Mouse (Mus musculus): ENCODE results near the gene Ak2. TPM values are rescaled to one million over a fixed set of nuclear protein-coding genes. Genes with fewer than 3 reads are reported as not detected.

Ak2 gene
- polyA plus RNA-seq, 1 experiment from 2014 or later, result 119 TPM

- no peak for ATAC-seq (ENCODE audit: low FRiP score)
- 81% methylated on average over 12 of the region's 12 CpGs for WGBS
- Histone ChIP-seq H3K36me3 (ENCODE audit: control insufficient read depth, insufficient read depth, low read length) (no peaks in the 10 kb centered on the region), H3K9me3 (ENCODE audit: control insufficient read depth, low read length) (no peaks in the 10 kb centered on the region), H3K4me1 (replicated peaks; ENCODE audit: control insufficient read depth, insufficient read depth, low read length) (no peaks in the 10 kb centered on the region), H3K27me3 (ENCODE audit: control insufficient read depth, insufficient read depth, low read length) (no peaks in the 10 kb centered on the region), H3K27ac (ENCODE audit: low read depth, low read length) (no peak overlapping the region), H3K4me2 (replicated peaks; ENCODE audit: low read depth, low read length) (no peak overlapping the region), H3K4me3 (ENCODE audit: low read depth, low read length) (no peak overlapping the region), H3K9ac (ENCODE audit: low read depth, low read length) (no peak overlapping the region)
- DNase-seq (ENCODE audit: low spot score), result no peak
Observed at GRCm38 (mm10) chr4:128980890-128981832, 10.6 kb upstream of the Ak2 start.

GRCm38 (mm10) chr4:128981833-128982180 lies 10.0 kb upstream of the Ak2 start:
- no peaks in the 10 kb centered on the region for H3K4me1 ChIP-seq (replicated peaks; ENCODE audit: control insufficient read depth, insufficient read depth, low read length)
- H3K27ac ChIP-seq (ENCODE audit: low read depth, low read length), result no peak overlapping the region
- H3K4me3 ChIP-seq (ENCODE audit: low read depth, low read length), result no peak overlapping the region
- H3K36me3 ChIP-seq (ENCODE audit: control insufficient read depth, insufficient read depth, low read length), result no peaks in the 10 kb centered on the region
- no peaks in the 10 kb centered on the region for H3K9me3 ChIP-seq (ENCODE audit: control insufficient read depth, low read length)
- H3K4me2 ChIP-seq (replicated peaks; ENCODE audit: low read depth, low read length), result no peak overlapping the region
- H3K27me3 ChIP-seq (ENCODE audit: control insufficient read depth, insufficient read depth, low read length), result no peaks in the 10 kb centered on the region
- ATAC-seq (ENCODE audit: low FRiP score) (no peak), DNase-seq (ENCODE audit: low spot score) (no peak)
- 71% methylated on average over 11 of the region's 11 CpGs for WGBS
- H3K9ac ChIP-seq (ENCODE audit: low read depth, low read length), result no peak overlapping the region

- H3K27me3 ChIP-seq (ENCODE audit: control insufficient read depth, insufficient read depth, low read length), result no peaks in the 10 kb centered on the region
- H3K4me1 ChIP-seq (replicated peaks; ENCODE audit: control insufficient read depth, insufficient read depth, low read length), result no peaks in the 10 kb centered on the region
- no peak overlapping the region for H3K4me2 ChIP-seq (replicated peaks; ENCODE audit: low read depth, low read length)
- no peaks in the 10 kb centered on the region for H3K9me3 ChIP-seq (ENCODE audit: control insufficient read depth, low read length)
- DNase-seq (ENCODE audit: low spot score) (no peak), ATAC-seq (ENCODE audit: low FRiP score) (no peak)
- H3K9ac ChIP-seq (ENCODE audit: low read depth, low read length), result no peak overlapping the region
- WGBS, result 93% methylated on average over 2 of the region's 2 CpGs
- no peaks in the 10 kb centered on the region for H3K36me3 ChIP-seq (ENCODE audit: control insufficient read depth, insufficient read depth, low read length)
- H3K4me3 ChIP-seq (ENCODE audit: low read depth, low read length), result no peak overlapping the region
- no peak overlapping the region for H3K27ac ChIP-seq (ENCODE audit: low read depth, low read length)
Observed at GRCm38 (mm10) chr4:128983151-128983550, 8.6 kb upstream of the Ak2 start.

DNA sequence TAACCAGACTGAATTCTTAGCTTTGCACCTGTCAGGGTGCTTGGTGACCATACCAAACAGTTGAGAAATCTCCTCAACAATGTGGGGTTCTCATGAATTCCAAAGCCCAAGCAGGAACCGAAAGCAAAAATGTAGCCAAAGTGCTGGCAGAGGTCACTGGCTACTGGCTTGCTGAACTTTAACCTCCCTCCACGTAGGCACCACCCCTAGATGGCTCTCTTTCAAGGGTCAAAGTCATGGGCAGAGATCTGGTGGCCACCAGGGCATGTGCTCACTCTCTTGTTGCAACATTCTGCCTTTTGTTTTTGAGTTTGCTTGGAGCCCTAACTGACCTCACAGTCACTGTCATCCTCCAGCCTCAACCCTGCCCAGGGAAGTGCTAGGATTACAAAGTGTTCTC lies 8.1 kb upstream of the Ak2 start:
- DNase-seq (ENCODE audit: low spot score), result no peak
- Histone ChIP-seq H3K4me1 (replicated peaks; ENCODE audit: control insufficient read depth, insufficient read depth, low read length) (no peaks in the 10 kb centered on the region), H3K9ac (ENCODE audit: low read depth, low read length) (no peak overlapping the region), H3K36me3 (ENCODE audit: control insufficient read depth, insufficient read depth, low read length) (no peaks in the 10 kb centered on the region), H3K4me2 (replicated peaks; ENCODE audit: low read depth, low read length) (no peak overlapping the region), H3K27ac (ENCODE audit: low read depth, low read length) (no peak overlapping the region), H3K4me3 (ENCODE audit: low read depth, low read length) (no peak overlapping the region), H3K9me3 (ENCODE audit: control insufficient read depth, low read length) (no peaks in the 10 kb centered on the region), H3K27me3 (ENCODE audit: control insufficient read depth, insufficient read depth, low read length) (no peaks in the 10 kb centered on the region)
- 69% methylated on average over 2 of the region's 2 CpGs for WGBS
- ATAC-seq (ENCODE audit: low FRiP score), result no peak

GRCm38 (mm10) chr4:128984600-128984999 lies 7.2 kb upstream of the Ak2 start:
- Histone ChIP-seq H3K9me3 (ENCODE audit: control insufficient read depth, low read length) (no peaks in the 10 kb centered on the region), H3K4me3 (ENCODE audit: low read depth, low read length) (no peak overlapping the region), H3K4me2 (replicated peaks; ENCODE audit: low read depth, low read length) (no peak overlapping the region), H3K36me3 (ENCODE audit: control insufficient read depth, insufficient read depth, low read length) (no peaks in the 10 kb centered on the region), H3K27ac (ENCODE audit: low read depth, low read length) (no peak overlapping the region), H3K9ac (ENCODE audit: low read depth, low read length) (no peak overlapping the region), H3K27me3 (ENCODE audit: control insufficient read depth, insufficient read depth, low read length) (no peaks in the 10 kb centered on the region), H3K4me1 (replicated peaks; ENCODE audit: control insufficient read depth, insufficient read depth, low read length) (no peaks in the 10 kb centered on the region)
- DNase-seq (ENCODE audit: low spot score) (no peak), ATAC-seq (ENCODE audit: low FRiP score) (no peak)
- WGBS, result 75% methylated on average over 3 of the region's 3 CpGs

DNA sequence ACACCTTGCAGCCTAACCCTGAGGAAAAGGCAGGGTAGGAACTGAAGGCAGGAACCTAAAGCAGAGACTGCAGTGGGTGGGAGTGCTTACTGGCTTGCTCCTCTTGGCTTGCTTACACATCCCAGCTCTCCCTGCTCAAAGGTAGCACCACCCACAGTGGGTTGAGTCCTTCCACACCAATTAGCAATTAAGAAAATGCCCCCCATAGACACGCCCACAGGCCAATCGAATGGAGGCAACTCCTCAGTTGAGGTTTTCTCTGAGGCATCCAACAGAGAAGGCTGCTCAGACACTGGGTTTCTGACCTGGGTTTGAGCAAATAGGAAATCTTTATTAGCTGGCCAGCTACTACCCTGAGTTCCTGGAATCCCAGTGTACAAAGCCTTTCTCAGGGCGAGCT lies 2.8 kb upstream of the Ak2 start:
- no peak overlapping the region for H3K27ac ChIP-seq (ENCODE audit: low read depth, low read length)
- H3K27me3 ChIP-seq (ENCODE audit: control insufficient read depth, insufficient read depth, low read length), result no peaks in the 10 kb centered on the region
- H3K4me2 ChIP-seq (replicated peaks; ENCODE audit: low read depth, low read length), result no peak overlapping the region
- H3K4me3 ChIP-seq (ENCODE audit: low read depth, low read length), result no peak overlapping the region
- ATAC-seq (ENCODE audit: low FRiP score) (no peak), DNase-seq (ENCODE audit: low spot score) (no peak)
- whole genome bisulfite sequencing, result 49% methylated on average over 3 of the region's 3 CpGs
- no peaks in the 10 kb centered on the region for H3K36me3 ChIP-seq (ENCODE audit: control insufficient read depth, insufficient read depth, low read length)
- H3K9ac ChIP-seq (ENCODE audit: low read depth, low read length), result no peak overlapping the region
- no peaks in the 10 kb centered on the region for H3K9me3 ChIP-seq (ENCODE audit: control insufficient read depth, low read length)
- H3K4me1 ChIP-seq (replicated peaks; ENCODE audit: control insufficient read depth, insufficient read depth, low read length), result no peaks in the 10 kb centered on the region; the same call in 1 of the 2 replicates

GRCm38 (mm10) chr4:128989678-128990077 lies 2.1 kb upstream of the Ak2 start:
- WGBS, result 60% methylated on average over 11 of the region's 11 CpGs

DNA sequence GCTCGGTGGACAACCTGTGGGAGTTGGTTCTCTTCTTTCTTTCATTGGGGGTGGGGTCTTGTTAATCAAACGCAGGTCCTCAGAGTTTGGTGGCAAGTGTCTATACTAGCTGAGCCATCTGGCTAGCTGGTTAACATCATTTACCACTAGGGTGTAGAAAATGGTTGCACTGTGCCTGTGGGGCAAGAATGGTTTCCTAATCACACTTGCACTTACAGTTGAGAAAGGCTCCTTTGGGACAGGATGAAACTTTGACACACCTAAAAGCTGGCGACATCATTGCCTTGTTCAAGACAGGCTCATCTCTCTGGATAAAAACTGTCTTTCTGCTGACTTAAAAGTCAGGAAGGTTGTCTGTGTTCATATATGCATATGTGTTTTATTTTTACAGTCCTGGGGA lies 418 bp downstream of the Ak2 start:
- WGBS, result 90% methylated on average over 3 of the region's 3 CpGs

More at GRCm38 (mm10) chr4:128989678-128990077, 2.1 kb upstream of the Ak2 start:
- no peak overlapping the region for H3K4me2 ChIP-seq (replicated peaks; ENCODE audit: low read depth, low read length)
- peaks cover 6% of the 10 kb centered on the region; the same call in 1 of the 2 replicates for H3K4me1 ChIP-seq (replicated peaks; ENCODE audit: control insufficient read depth, insufficient read depth, low read length)
- H3K9me3 ChIP-seq (ENCODE audit: control insufficient read depth, low read length), result no peaks in the 10 kb centered on the region
- ATAC-seq (ENCODE audit: low FRiP score), result no peak
- no peaks in the 10 kb centered on the region for H3K36me3 ChIP-seq (ENCODE audit: control insufficient read depth, insufficient read depth, low read length)
- no peak overlapping the region for H3K9ac ChIP-seq (ENCODE audit: low read depth, low read length)
- no peak overlapping the region for H3K4me3 ChIP-seq (ENCODE audit: low read depth, low read length)
- DNase-seq (ENCODE audit: low spot score), result no peak
- H3K27ac ChIP-seq (ENCODE audit: low read depth, low read length), result no peak overlapping the region
- H3K27me3 ChIP-seq (ENCODE audit: control insufficient read depth, insufficient read depth, low read length), result no peaks in the 10 kb centered on the region

More for the DNA sequence above, 418 bp downstream of the Ak2 start:
- no peak overlapping the region for H3K27ac ChIP-seq (ENCODE audit: low read depth, low read length)
- H3K36me3 ChIP-seq (ENCODE audit: control insufficient read depth, insufficient read depth, low read length), result 0 out of 2 replicates have a peak, but pooled peaks cover 2% of the 10 kb centered on the region
- no peak for ATAC-seq (ENCODE audit: low FRiP score)
- peaks cover 6% of the 10 kb centered on the region; the same call in 1 of the 2 replicates for H3K4me1 ChIP-seq (replicated peaks; ENCODE audit: control insufficient read depth, insufficient read depth, low read length)
- H3K9ac ChIP-seq (ENCODE audit: low read depth, low read length), result no peak overlapping the region
- no peak overlapping the region for H3K4me3 ChIP-seq (ENCODE audit: low read depth, low read length)
- DNase-seq (ENCODE audit: low spot score), result no peak
- H3K9me3 ChIP-seq (ENCODE audit: control insufficient read depth, low read length), result no peaks in the 10 kb centered on the region
- no peak overlapping the region for H3K4me2 ChIP-seq (replicated peaks; ENCODE audit: low read depth, low read length)
- H3K27me3 ChIP-seq (ENCODE audit: control insufficient read depth, insufficient read depth, low read length), result no peaks in the 10 kb centered on the region
